Mouse (Mus musculus) embryo, embryonic 9.5 days (tissue): ENCODE measurements around the gene Hmga1b.
"Not testable (repeated sequence)": the region's sequence is repeated elsewhere in the genome, so short reads cannot be mapped to it uniquely, and the experiment has no call there.

ENCODE experiments used
- DNase-seq: peaks from one replicate; pipeline ENCODE4 v3.0.0-alpha.2; 2017; ENCODE audit errors: extremely low spot score

Hmga1b gene

GRCm38 (mm10) chr11:120762672-120763041 lies at the start of gene Hmga1b:
Gene Hmga1b, plus strand, starts transcription at chr11:120762794.
- DNase-seq, result not testable (repeated sequence)

- peak; percentile 96 for DNase-seq
Observed at GRCm38 (mm10) chr11:120713580-120714518, 48.7 kb upstream of the Hmga1b start, which contains the start of the genes Cenpx and Lrrc45. Gene Cenpx, minus strand, starts transcription at chr11:120713738. Gene Lrrc45, plus strand, starts transcription at chr11:120713925.

- no peak for DNase-seq
Observed at GRCm38 (mm10) chr11:120714546-120714945, 48.0 kb upstream of the Hmga1b start.

GRCm38 (mm10) chr11:120715131-120715530 lies 47.5 kb upstream of the Hmga1b start:
- no peak for DNase-seq

- no peak for DNase-seq
Observed at GRCm38 (mm10) chr11:120719242-120719641, 43.4 kb upstream of the Hmga1b start.

- DNase-seq, result no peak
Observed at GRCm38 (mm10) chr11:120719841-120720376, 42.7 kb upstream of the Hmga1b start.

- DNase-seq, result peak; percentile 91
Observed at GRCm38 (mm10) chr11:120720450-120720849, 42.1 kb upstream of the Hmga1b start.

GRCm38 (mm10) chr11:120721124-120722066 lies 41.2 kb upstream of the Hmga1b start, which contains the start of gene Rac3:
Gene Rac3, plus strand, starts transcription at chr11:120721470.
- peak; percentile 81 for DNase-seq

GRCm38 (mm10) chr11:120722067-120722630 lies 40.4 kb upstream of the Hmga1b start:
- DNase-seq, result no peak

- no peak for DNase-seq
Observed at GRCm38 (mm10) chr11:120722761-120723382, 39.7 kb upstream of the Hmga1b start.

GRCm38 (mm10) chr11:120723509-120723908 lies 39.1 kb upstream of the Hmga1b start:
- DNase-seq, result no peak

GRCm38 (mm10) chr11:120726243-120727168 lies 36.1 kb upstream of the Hmga1b start:
- no peak for DNase-seq

- peak; percentile 89 for DNase-seq
Observed at GRCm38 (mm10) chr11:120727169-120727527, 35.4 kb upstream of the Hmga1b start, which contains the start of gene Dcxr. Gene Dcxr, minus strand, starts transcription at chr11:120727281.

- no peak for DNase-seq
Observed at GRCm38 (mm10) chr11:120727564-120727963, 35.0 kb upstream of the Hmga1b start.

- DNase-seq, result no peak
Observed at GRCm38 (mm10) chr11:120728530-120729240, 33.9 kb upstream of the Hmga1b start.

GRCm38 (mm10) chr11:120729432-120730050 lies 33.1 kb upstream of the Hmga1b start:
- peak; percentile 65 for DNase-seq

- DNase-seq, result no peak
Observed at GRCm38 (mm10) chr11:120730331-120730870, 32.2 kb upstream of the Hmga1b start.

GRCm38 (mm10) chr11:120731395-120731794 lies 31.2 kb upstream of the Hmga1b start:
- no peak for DNase-seq
